Mouse (Mus musculus): ENCODE measurements around the gene Zfp92. TPM values are rescaled to one million over a fixed set of nuclear protein-coding genes. Genes with fewer than 3 reads are reported as not detected.

The Zfp92 gene
- polyA plus RNA-seq, 1 experiment from 2014 or later = 0.21 TPM

GRCm38 (mm10) chrX:73476621-73477020 lies 65.7 kb downstream of the Zfp92 start:
- no peak overlapping the region for H3K4me3 ChIP-seq (replicated peaks)
- no peaks in the 10 kb centered on the region for H3K36me3 ChIP-seq
- no peaks in the 10 kb centered on the region for H3K9me3 ChIP-seq
- H3K27me3 ChIP-seq (replicated peaks) = no peaks in the 10 kb centered on the region
- H3K27ac ChIP-seq = peak overlapping the region; percentile 59
- no peak overlapping the region for H3K9ac ChIP-seq
- H3K4me2 ChIP-seq = no peak overlapping the region
- H3K4me1 ChIP-seq = no peaks in the 10 kb centered on the region
- WGBS = 59% methylated on average over 2 of the region's 2 CpGs
- peak; percentile 61; the same call in 1 of the 2 replicates for ATAC-seq (ENCODE audit: insufficient read depth, low FRiP score, low read depth)

DNA sequence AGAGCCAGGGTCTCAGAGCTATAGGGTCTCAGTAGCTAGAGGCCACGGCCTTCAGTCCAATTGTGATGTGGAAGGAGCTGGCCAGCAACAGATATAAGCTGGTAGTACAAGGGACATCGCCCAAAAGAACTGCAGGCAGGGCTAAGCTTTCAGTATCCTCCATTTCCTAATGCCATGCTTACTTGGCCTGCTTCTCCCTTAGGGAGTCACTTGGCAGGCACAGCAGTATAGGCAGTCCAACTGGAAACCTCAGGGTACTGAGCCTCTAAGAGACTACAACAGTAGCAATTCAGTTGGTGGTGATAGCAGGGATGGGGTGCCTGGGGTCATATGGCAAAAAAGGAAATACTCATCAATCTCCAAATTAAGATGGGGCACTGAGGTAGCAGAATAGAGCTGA lies 66.6 kb downstream of the Zfp92 start:
- H3K4me3 ChIP-seq (replicated peaks) = no peak overlapping the region
- H3K4me1 ChIP-seq = no peaks in the 10 kb centered on the region
- H3K27ac ChIP-seq = no peak overlapping the region
- ATAC-seq (ENCODE audit: insufficient read depth, low FRiP score, low read depth) = no peak
- 89% methylated on average over 2 of the region's 2 CpGs for WGBS
- H3K4me2 ChIP-seq = no peak overlapping the region
- no peaks in the 10 kb centered on the region for H3K36me3 ChIP-seq
- no peak overlapping the region for H3K9ac ChIP-seq
- no peaks in the 10 kb centered on the region for H3K27me3 ChIP-seq (replicated peaks)
- H3K9me3 ChIP-seq = no peaks in the 10 kb centered on the region

Other genes with a start within 250 kb of the Zfp92 start
- not detected in 2 replicates for gene Spin2d, start 234.1 kb upstream of the Zfp92 start, polyA plus RNA-seq (2015; fragmentation: Nextera tagmentation; extraction: Ambion mirVana)
- gene Xlr3b, start 218.9 kb upstream of the Zfp92 start, polyA plus RNA-seq (2015; fragmentation: Nextera tagmentation; extraction: Ambion mirVana) = 12.4 and 13.5 TPM in 2 replicates
- gene Xlr4b, start 196.8 kb upstream of the Zfp92 start, polyA plus RNA-seq (2015; fragmentation: Nextera tagmentation; extraction: Ambion mirVana) = 1.1 and 1.6 TPM in 2 replicates
- 16.8 and 17.5 TPM in 2 replicates for gene F8a, start 182.8 kb upstream of the Zfp92 start, polyA plus RNA-seq (2015; fragmentation: Nextera tagmentation; extraction: Ambion mirVana)
- 0.30 and 0.81 TPM in 2 replicates for gene Xlr4c, start 168.0 kb upstream of the Zfp92 start, polyA plus RNA-seq (2015; fragmentation: Nextera tagmentation; extraction: Ambion mirVana)
- not detected in 2 replicates for gene Xlr3c, start 145.7 kb upstream of the Zfp92 start, polyA plus RNA-seq (2015; fragmentation: Nextera tagmentation; extraction: Ambion mirVana)
- not detected in 2 replicates for gene Xlr5a, start 118.1 kb upstream of the Zfp92 start, polyA plus RNA-seq (2015; fragmentation: Nextera tagmentation; extraction: Ambion mirVana)
- not detected in 2 replicates for gene Xlr5c, start 118.1 kb upstream of the Zfp92 start, polyA plus RNA-seq (2015; fragmentation: Nextera tagmentation; extraction: Ambion mirVana)
- not detected in 2 replicates for gene Gm45015, start 74.3 kb upstream of the Zfp92 start, polyA plus RNA-seq (2015; fragmentation: Nextera tagmentation; extraction: Ambion mirVana)
- gene Zfp275, start 68.5 kb upstream of the Zfp92 start, polyA plus RNA-seq (2015; fragmentation: Nextera tagmentation; extraction: Ambion mirVana) = 11.2 and 11.8 TPM in 2 replicates
- gene Gm18336, start 12.4 kb upstream of the Zfp92 start, polyA plus RNA-seq (2015; fragmentation: Nextera tagmentation; extraction: Ambion mirVana) = not detected in 2 replicates
- gene Trex2, start 24.2 kb downstream of the Zfp92 start, polyA plus RNA-seq (2015; fragmentation: Nextera tagmentation; extraction: Ambion mirVana) = 1.2 and 3.9 TPM in 2 replicates
- 54.1 and 58.7 TPM in 2 replicates for gene Haus7, start 47.9 kb downstream of the Zfp92 start, polyA plus RNA-seq (2015; fragmentation: Nextera tagmentation; extraction: Ambion mirVana)
- gene Bgn, start 72.5 kb downstream of the Zfp92 start, polyA plus RNA-seq (2015; fragmentation: Nextera tagmentation; extraction: Ambion mirVana) = 64.8 and 75.2 TPM in 2 replicates
- 0.19 and 0.31 TPM in 2 replicates for gene Atp2b3, start 92.0 kb downstream of the Zfp92 start, polyA plus RNA-seq (2015; fragmentation: Nextera tagmentation; extraction: Ambion mirVana)
- gene Dusp9, start 228.3 kb downstream of the Zfp92 start, polyA plus RNA-seq (2015; fragmentation: Nextera tagmentation; extraction: Ambion mirVana) = 15.0 and 16.9 TPM in 2 replicates
- 17.7 and 20.4 TPM in 2 replicates for gene Pnck, start 249.0 kb downstream of the Zfp92 start, polyA plus RNA-seq (2015; fragmentation: Nextera tagmentation; extraction: Ambion mirVana)